Mouse (Mus musculus): ENCODE measurements around the gene Ifit1. TPM values are rescaled to one million over a fixed set of nuclear protein-coding genes. Genes with fewer than 3 reads are reported as not detected.

Ifit1 gene
- polyA plus RNA-seq, 1 experiment from 2014 or later, result 0.40 TPM

GRCm38 (mm10) chr19:34656511-34657298, 16.0 kb downstream of the Ifit1 start:
- Histone ChIP-seq H3K9ac (no peak overlapping the region), H3K36me3 (no peaks in the 10 kb centered on the region), H3K4me3 (no peak overlapping the region), H3K9me3 (replicated peaks) (no peaks in the 10 kb centered on the region), H3K4me2 (no peak overlapping the region), H3K27me3 (replicated peaks) (no peaks in the 10 kb centered on the region), H3K27ac (ENCODE audit: poor library complexity, severe bottlenecking) (peak overlapping the region; percentile 64), H3K4me1 (replicated peaks) (peaks cover 24% of the 10 kb centered on the region)
- peak; percentile 98 for ATAC-seq (ENCODE audit: insufficient number of reproducible peaks, low FRiP score)
- WGBS, result 1% methylated on average over 2 of the region's 2 CpGs

GRCm38 (mm10) chr19:34662067-34662507, 21.4 kb downstream of the Ifit1 start:
- no peaks in the 10 kb centered on the region for H3K27me3 ChIP-seq (replicated peaks)
- peak overlapping the region; percentile 37; the same call in 1 of the 2 replicates for H3K27ac ChIP-seq (ENCODE audit: poor library complexity, severe bottlenecking)
- peaks cover 7% of the 10 kb centered on the region for H3K4me1 ChIP-seq (replicated peaks)
- no peak overlapping the region for H3K9ac ChIP-seq
- peak; percentile 92 for ATAC-seq (ENCODE audit: insufficient number of reproducible peaks, low FRiP score)
- H3K9me3 ChIP-seq (replicated peaks), result no peaks in the 10 kb centered on the region
- H3K36me3 ChIP-seq, result no peaks in the 10 kb centered on the region
- peak overlapping the region; percentile 45 for H3K4me3 ChIP-seq
- WGBS, result 7% methylated on average over 13 of the region's 13 CpGs
- peak overlapping the region; percentile 64 for H3K4me2 ChIP-seq

GRCm38 (mm10) chr19:34662740-34663139, 22.1 kb downstream of the Ifit1 start:
- Histone ChIP-seq H3K9ac (no peak overlapping the region; the same call in 1 of the 2 replicates), H3K27me3 (replicated peaks) (no peaks in the 10 kb centered on the region), H3K27ac (ENCODE audit: poor library complexity, severe bottlenecking) (peak overlapping the region; percentile 37; the same call in 1 of the 2 replicates), H3K4me1 (replicated peaks) (peaks cover 4% of the 10 kb centered on the region; the same call in 1 of the 2 replicates), H3K36me3 (no peaks in the 10 kb centered on the region), H3K4me2 (no peak overlapping the region), H3K4me3 (no peak overlapping the region), H3K9me3 (replicated peaks) (no peaks in the 10 kb centered on the region)
- 42% methylated on average over 5 of the region's 5 CpGs for WGBS
- 0 out of 2 replicates have a peak, but pooled peaks have one; percentile 57 for ATAC-seq (ENCODE audit: insufficient number of reproducible peaks, low FRiP score)

GRCm38 (mm10) chr19:34666127-34666526, 25.5 kb downstream of the Ifit1 start:
- H3K4me2 ChIP-seq, result no peak overlapping the region
- no peaks in the 10 kb centered on the region for H3K27me3 ChIP-seq (replicated peaks)
- WGBS, result under 1% methylated on average over 5 of the region's 5 CpGs
- H3K9me3 ChIP-seq (replicated peaks), result no peaks in the 10 kb centered on the region
- H3K4me1 ChIP-seq (replicated peaks), result peaks cover 4% of the 10 kb centered on the region; the same call in 1 of the 2 replicates
- no peak overlapping the region for H3K27ac ChIP-seq (ENCODE audit: poor library complexity, severe bottlenecking)
- H3K36me3 ChIP-seq, result no peaks in the 10 kb centered on the region
- no peak for ATAC-seq (ENCODE audit: insufficient number of reproducible peaks, low FRiP score)
- H3K4me3 ChIP-seq, result no peak overlapping the region
- H3K9ac ChIP-seq, result no peak overlapping the region

GRCm38 (mm10) chr19:34673476-34673875, 32.8 kb downstream of the Ifit1 start:
- peaks cover 5% of the 10 kb centered on the region; the same call in 1 of the 2 replicates for H3K36me3 ChIP-seq
- ATAC-seq (ENCODE audit: insufficient number of reproducible peaks, low FRiP score), result no peak
- WGBS, result 71% methylated on average over 7 of the region's 7 CpGs

GRCm38 (mm10) chr19:34678428-34678827, 37.8 kb downstream of the Ifit1 start:
- WGBS, result 50% methylated on average over 4 of the region's 4 CpGs
- no peak overlapping the region for H3K9ac ChIP-seq
- no peak overlapping the region for H3K4me2 ChIP-seq
- ATAC-seq (ENCODE audit: insufficient number of reproducible peaks, low FRiP score), result peak; percentile 74
- H3K36me3 ChIP-seq, result peaks cover 5% of the 10 kb centered on the region; the same call in 1 of the 2 replicates
- peaks cover 12% of the 10 kb centered on the region for H3K4me1 ChIP-seq (replicated peaks)
- no peak overlapping the region for H3K27ac ChIP-seq (ENCODE audit: poor library complexity, severe bottlenecking)
- H3K27me3 ChIP-seq (replicated peaks), result no peaks in the 10 kb centered on the region
- no peaks in the 10 kb centered on the region for H3K9me3 ChIP-seq (replicated peaks)
- no peak overlapping the region for H3K4me3 ChIP-seq

More at GRCm38 (mm10) chr19:34673476-34673875, 32.8 kb downstream of the Ifit1 start:
- H3K27ac ChIP-seq (ENCODE audit: poor library complexity, severe bottlenecking), result no peak overlapping the region
- H3K9me3 ChIP-seq (replicated peaks), result no peaks in the 10 kb centered on the region
- H3K9ac ChIP-seq, result no peak overlapping the region
- H3K4me1 ChIP-seq (replicated peaks), result peaks cover 11% of the 10 kb centered on the region
- H3K27me3 ChIP-seq (replicated peaks), result no peaks in the 10 kb centered on the region
- no peak overlapping the region for H3K4me3 ChIP-seq
- H3K4me2 ChIP-seq, result no peak overlapping the region

- Histone ChIP-seq H3K4me1 (replicated peaks) (no peaks in the 10 kb centered on the region), H3K9ac (no peak overlapping the region), H3K4me2 (no peak overlapping the region), H3K27ac (ENCODE audit: poor library complexity, severe bottlenecking) (no peak overlapping the region), H3K36me3 (no peaks in the 10 kb centered on the region), H3K27me3 (replicated peaks) (no peaks in the 10 kb centered on the region), H3K4me3 (no peak overlapping the region), H3K9me3 (replicated peaks) (no peaks in the 10 kb centered on the region)
- WGBS, result 47% methylated on average over 1 of the region's 1 CpGs
- no peak for ATAC-seq (ENCODE audit: insufficient number of reproducible peaks, low FRiP score)
Measured at GRCm38 (mm10) chr19:34684857-34685256, 44.2 kb downstream of the Ifit1 start.

GRCm38 (mm10) chr19:34685530-34685929, 44.9 kb downstream of the Ifit1 start:
- 94% methylated on average over 1 of the region's 1 CpGs for WGBS
- no peak for ATAC-seq (ENCODE audit: insufficient number of reproducible peaks, low FRiP score)
- H3K36me3 ChIP-seq, result no peaks in the 10 kb centered on the region
- H3K27ac ChIP-seq (ENCODE audit: poor library complexity, severe bottlenecking), result no peak overlapping the region
- no peak overlapping the region for H3K4me2 ChIP-seq
- no peak overlapping the region for H3K4me3 ChIP-seq
- no peaks in the 10 kb centered on the region for H3K4me1 ChIP-seq (replicated peaks)
- no peak overlapping the region for H3K9ac ChIP-seq
- H3K27me3 ChIP-seq (replicated peaks), result no peaks in the 10 kb centered on the region
- H3K9me3 ChIP-seq (replicated peaks), result no peaks in the 10 kb centered on the region

- WGBS, result 83% methylated on average over 6 of the region's 6 CpGs
- H3K27me3 ChIP-seq (replicated peaks), result no peaks in the 10 kb centered on the region
- no peak overlapping the region for H3K4me3 ChIP-seq
- no peak for ATAC-seq (ENCODE audit: insufficient number of reproducible peaks, low FRiP score)
- no peak overlapping the region for H3K9ac ChIP-seq
- H3K4me2 ChIP-seq, result no peak overlapping the region
- H3K9me3 ChIP-seq (replicated peaks), result no peaks in the 10 kb centered on the region
- H3K27ac ChIP-seq (ENCODE audit: poor library complexity, severe bottlenecking), result no peak overlapping the region
- no peaks in the 10 kb centered on the region for H3K4me1 ChIP-seq (replicated peaks)
- H3K36me3 ChIP-seq, result no peaks in the 10 kb centered on the region
Measured at GRCm38 (mm10) chr19:34691402-34691801, 50.7 kb downstream of the Ifit1 start.

- no peaks in the 10 kb centered on the region for H3K27me3 ChIP-seq (replicated peaks)
- 89% methylated on average over 8 of the region's 8 CpGs for WGBS
- no peaks in the 10 kb centered on the region for H3K4me1 ChIP-seq (replicated peaks)
- no peaks in the 10 kb centered on the region for H3K36me3 ChIP-seq
- H3K27ac ChIP-seq (ENCODE audit: poor library complexity, severe bottlenecking), result no peak overlapping the region
- H3K4me2 ChIP-seq, result no peak overlapping the region
- no peaks in the 10 kb centered on the region for H3K9me3 ChIP-seq (replicated peaks)
- no peak overlapping the region for H3K4me3 ChIP-seq
- H3K9ac ChIP-seq, result no peak overlapping the region
- no peak for ATAC-seq (ENCODE audit: insufficient number of reproducible peaks, low FRiP score)
Measured at GRCm38 (mm10) chr19:34696352-34696986, 55.8 kb downstream of the Ifit1 start.

GRCm38 (mm10) chr19:34697461-34697860, 56.8 kb downstream of the Ifit1 start:
- 72% methylated on average over 2 of the region's 2 CpGs for WGBS
- Histone ChIP-seq H3K9me3 (replicated peaks) (no peaks in the 10 kb centered on the region), H3K36me3 (no peaks in the 10 kb centered on the region), H3K4me2 (no peak overlapping the region), H3K27me3 (replicated peaks) (no peaks in the 10 kb centered on the region), H3K4me3 (no peak overlapping the region), H3K9ac (no peak overlapping the region), H3K27ac (ENCODE audit: poor library complexity, severe bottlenecking) (no peak overlapping the region), H3K4me1 (replicated peaks) (no peaks in the 10 kb centered on the region)
- ATAC-seq (ENCODE audit: insufficient number of reproducible peaks, low FRiP score), result no peak
